ENCODE assay signal across 9 mouse cellular contexts in genomic region chr11:90183361-90183760, GRCm38 (mm10). TPM values are rescaled to one million over a fixed set of nuclear protein-coding genes. Genes with fewer than 3 reads are reported as not detected.
A peak's percentile ranks its signal among the peaks of the same experiment; 100 is the strongest.
DNase-seq lines count a peak whose midpoint lies in the region.
"Had no signal": no experiment of that assay in that cellular context is flagged by ENCODE, and none has a peak within 500 bp of the region (broad histone marks: within the 10 kb centered on the region; RNA-seq: fewer than 3 reads in every experiment).

No protein-coding gene starts in this region.

- H3K36me3 ChIP-seq in midbrain, embryonic 10.5 days = no peaks in the 10 kb centered on the region
- H3K36me3 ChIP-seq: heart, embryonic 13.5 days had no signal

- 43% methylated on average over 2 of the region's 2 CpGs for WGBS in midbrain, embryonic 10.5 days

- no peaks in the 10 kb centered on the region for H3K27me3 ChIP-seq in midbrain, embryonic 10.5 days (ENCODE audit: low read depth, poor library complexity, severe bottlenecking)
- H3K27me3 ChIP-seq: heart, embryonic 13.5 days had no signal

- no peak overlapping the region for H3K27ac ChIP-seq in midbrain, embryonic 10.5 days (replicated peaks)
- H3K27ac ChIP-seq: heart, embryonic 13.5 days had no signal

- no peaks in the 10 kb centered on the region for H3K4me1 ChIP-seq in midbrain, embryonic 10.5 days
- H3K4me1 ChIP-seq: heart, embryonic 13.5 days had no signal

- no peak overlapping the region for H3K4me3 ChIP-seq in midbrain, embryonic 10.5 days
- H3K4me3 ChIP-seq: heart, embryonic 13.5 days had no signal

- peak; percentile 42 for DNase-seq in adrenal gland, postnatal 14 days
- no peak for DNase-seq in adrenal gland, postnatal 4 days (ENCODE audit: low spot score in 2 of 2)
- peak; percentile 26 to 83 for DNase-seq in layer of hippocampus, postnatal 14 days (ENCODE audit: low spot score in 2 of 2)
- no peak for DNase-seq in layer of hippocampus, adult 9-10 months (ENCODE audit: low spot score)
- DNase-seq in ZHBTc4 (ENCODE audit: low read depth, low spot score) = peak; percentile 26
- peak; percentile 28 for DNase-seq in heart, postnatal 4 days
- peak; percentile 70 for DNase-seq in retina, postnatal 7 days (ENCODE audit: low read depth, low spot score)
- DNase-seq in midbrain, embryonic 10.5 days (ENCODE audit: low spot score) = no peak

- H3K9me3 ChIP-seq in midbrain, embryonic 10.5 days (replicated peaks) = no peaks in the 10 kb centered on the region
- H3K9me3 ChIP-seq: heart, embryonic 13.5 days had no signal

RNA-seq across cellular contexts. Expression of gene Gm45716, which starts 4.1 kb away (rescaled TPM):
- total RNA-seq in adrenal gland, postnatal 14 days (2021) = 2.9 and 3.5 TPM in 2 replicates
- total RNA-seq in adrenal gland, postnatal 4 days (2021) = 1 to 10 TPM; 3.9 to 4.9 TPM
- total RNA-seq in layer of hippocampus, postnatal 14 days (2021) = 10 to 100 TPM in 1 of 2 experiments, 1 to 10 TPM in 1; 8.8 to 10.3 TPM
- 10 to 100 TPM; 26.6 to 30.4 TPM for total RNA-seq in heart, postnatal 4 days (2021)
- polyA plus RNA-seq in midbrain, embryonic 10.5 days (2016; fragmentation: Nextera tagmentation; extraction: Ambion mirVana) = 15.4 TPM in 2 replicates

Comparison
In these comparisons a context has a peak if more than half of its experiments do, and no peak if none do; other contexts are left out.
1. DNase-seq: peak in adrenal gland, postnatal 14 days (single experiment), layer of hippocampus, postnatal 14 days (2 of 2), ZHBTc4 (single experiment), heart, postnatal 4 days (single experiment) and retina, postnatal 7 days (single experiment); none in adrenal gland, postnatal 4 days (0 of 2), layer of hippocampus, adult 9-10 months (single experiment) and midbrain, embryonic 10.5 days (single experiment).